Mouse (Mus musculus) embryonic facial prominence, embryonic 12.5 days (tissue): ENCODE measurements around the gene Nosip. TPM values are rescaled to one million over a fixed set of nuclear protein-coding genes. Genes with fewer than 3 reads are reported as not detected.

ENCODE experiments used
- ATAC-seq: fragments of 200-750 bp; cut with Nextera tagmentation; 2 replicates; pipeline ENCODE4 v1.8.0; 2017; ENCODE audit not compliant: insufficient number of reproducible peaks, insufficient read depth, low FRiP score, low TSS enrichment
- H3K27ac ChIP-seq: fragments of 300-500 bp; sonication (generic); 2 replicates; pipeline ENCODE4 v1.5.1; 2016; ENCODE audit warnings: mild to moderate bottlenecking
- H3K27me3 ChIP-seq: fragments of 300-500 bp; sonication (generic); 2 replicates; pipeline ENCODE4 v1.6.1; 2016; ENCODE audit warnings: mild to moderate bottlenecking, moderate library complexity
- H3K36me3 ChIP-seq: fragments of 300-500 bp; sonication (generic); 2 replicates; pipeline ENCODE4 v1.6.1; 2016; ENCODE audit warnings: mild to moderate bottlenecking
- H3K4me1 ChIP-seq: fragments of 300-500 bp; sonication (generic); 2 replicates; pipeline ENCODE4 v1.6.1; 2016
- H3K4me2 ChIP-seq: fragments of 300-500 bp; sonication (generic); replicated peaks from 2 replicates; pipeline ENCODE4 v1.6.1; 2016; ENCODE audit warnings: mild to moderate bottlenecking, moderate library complexity
- H3K4me3 ChIP-seq: fragments of 300-500 bp; sonication (generic); 2 replicates; pipeline ENCODE4 v1.5.1; 2016; ENCODE audit warnings: mild to moderate bottlenecking
- H3K9ac ChIP-seq: fragments of 300-500 bp; sonication (generic); 2 replicates; pipeline ENCODE4 v1.6.1; 2016; ENCODE audit warnings: mild to moderate bottlenecking, moderate library complexity
- H3K9me3 ChIP-seq: fragments of 300-500 bp; sonication (generic); 2 replicates; pipeline ENCODE4 v1.6.1; 2016; ENCODE audit warnings: mild to moderate bottlenecking, moderate library complexity
- WGBS: fragments of 180-500 bp; shearing (Covaris S2); methylation state at CpG from one replicate; pipeline ENCODE4 v1.1.7; 2016; 5-methylcytosine and 5-hydroxymethylcytosine counted together
- polyA plus RNA-seq: library from polyadenylated mRNA; unstranded; fragments of >200 nt; fragmentation: Nextera tagmentation; extraction: Ambion mirVana; gene quantifications from 2 replicates; pipeline ENCODE4 v1.2.1, GENCODE M21; 2016

Nosip gene
- polyA plus RNA-seq, result 63.0 and 64.4 TPM in 2 replicates

DNA sequence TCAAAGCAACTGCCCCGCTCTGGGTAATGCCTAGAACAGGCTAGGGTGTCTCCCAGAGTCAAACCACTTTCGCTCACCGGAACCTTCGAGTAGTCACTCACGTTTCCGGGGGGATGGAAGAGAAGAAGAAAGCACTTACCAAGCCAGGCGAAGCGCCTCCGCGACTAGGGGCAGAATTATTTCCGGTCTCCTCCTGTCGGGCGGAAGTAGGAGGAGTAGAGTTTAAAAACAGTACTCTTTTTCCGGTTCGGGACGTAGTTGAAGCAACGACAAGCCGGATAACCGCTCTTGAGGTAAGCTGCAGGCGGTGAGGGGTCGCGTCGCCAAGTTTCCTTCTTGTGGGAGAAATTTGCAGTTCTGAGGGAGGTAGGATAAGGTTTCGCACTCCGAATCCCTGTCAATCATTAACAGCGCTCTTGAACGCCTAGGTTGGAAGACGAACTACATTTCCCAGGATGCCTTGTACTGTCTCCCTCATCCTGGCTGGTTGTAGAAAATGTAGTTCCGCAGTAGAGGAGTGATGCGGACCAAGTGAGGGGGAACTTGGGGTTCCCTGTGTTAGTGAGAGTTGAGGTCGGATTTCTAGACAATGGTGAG is at the start of gene Nosip, which contains the start of gene Prrg2:
Gene Nosip (plus strand): TSS at position 191 of the 597 bp plus-strand sequence.
Gene Prrg2 (minus strand): TSS at position 439 of the 597 bp plus-strand sequence.
- Histone ChIP-seq H3K4me3 (peak within 1 kb of the TSS; percentile 60), H3K9ac (peak within 1 kb of the TSS; percentile 58), H3K9me3 (no peaks in the 10 kb centered on the region), H3K4me2 (peak within 1 kb of the TSS; percentile 67), H3K36me3 (no peaks in the 10 kb centered on the region), H3K27me3 (no peaks in the 10 kb centered on the region), H3K4me1 (peaks cover 21% of the 10 kb centered on the region), H3K27ac (peak within 1 kb of the TSS; percentile 90)
- WGBS, result under 1% methylated on average over 31 of the region's 31 CpGs
- peak; percentile 80 for ATAC-seq

DNA sequence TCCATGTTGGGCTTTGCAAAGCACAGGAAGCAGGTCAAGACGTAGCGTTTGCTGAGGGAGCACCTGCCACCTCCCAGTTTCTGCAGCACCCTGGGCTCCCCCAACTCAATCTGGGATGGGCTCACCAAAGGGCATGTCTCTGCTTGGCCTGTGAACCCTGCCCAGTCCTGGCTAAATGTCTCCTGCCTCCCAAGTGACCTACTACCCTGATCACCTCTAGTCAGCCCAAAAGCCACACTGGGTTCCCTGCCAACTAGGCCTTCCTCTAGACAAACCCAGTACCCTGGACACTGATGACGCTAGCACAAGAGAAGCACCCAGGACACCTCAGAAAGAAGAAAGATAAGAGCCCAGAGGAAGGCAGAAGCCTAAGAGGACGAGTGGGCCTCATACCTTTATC is 49.4 kb upstream of the Nosip start:
- no peak overlapping the region for H3K27ac ChIP-seq
- no peaks in the 10 kb centered on the region for H3K9me3 ChIP-seq
- H3K9ac ChIP-seq, result no peak overlapping the region
- WGBS, result 76% methylated on average over 4 of the region's 4 CpGs
- H3K36me3 ChIP-seq, result peaks cover 57% of the 10 kb centered on the region
- no peak for ATAC-seq
- H3K4me3 ChIP-seq, result no peak overlapping the region
- H3K4me1 ChIP-seq, result peaks cover 10% of the 10 kb centered on the region
- no peaks in the 10 kb centered on the region for H3K27me3 ChIP-seq
- H3K4me2 ChIP-seq, result no peak overlapping the region

DNA sequence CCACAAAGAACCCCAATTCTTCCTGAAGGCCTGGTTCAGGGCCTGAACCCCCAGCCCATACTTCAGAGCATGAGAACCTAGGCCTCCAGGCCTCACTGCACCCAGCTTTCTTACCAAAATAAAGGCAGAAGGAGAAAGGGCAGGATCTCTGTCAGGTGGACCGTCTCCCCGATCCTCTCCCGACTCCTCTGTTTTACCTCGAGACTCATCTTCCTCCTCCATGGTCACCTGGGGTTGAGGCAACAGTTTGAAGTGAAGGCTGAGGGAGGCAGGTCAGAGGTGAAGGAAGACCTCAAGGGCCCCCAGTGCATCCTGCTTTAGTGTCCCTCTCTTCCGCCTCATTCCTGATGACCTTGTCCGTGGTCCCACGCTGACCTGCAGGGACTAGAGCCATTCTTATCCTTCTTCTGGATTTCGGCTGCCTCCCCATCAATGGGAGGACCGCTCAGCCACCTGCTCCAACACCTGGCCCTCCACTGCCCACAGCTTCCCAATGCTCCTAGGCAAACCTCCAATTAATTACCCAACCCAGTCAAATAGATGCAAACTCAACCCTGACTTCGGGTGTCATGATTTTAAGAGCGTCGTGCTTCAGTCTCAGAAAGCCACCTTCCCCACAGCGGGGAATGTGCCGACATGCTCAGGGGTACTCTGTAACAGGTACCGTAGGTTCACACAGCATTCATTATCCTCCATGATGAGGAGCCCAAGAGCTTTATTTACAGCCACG is 48.7 kb upstream of the Nosip start:
- H3K4me3 ChIP-seq, result no peak overlapping the region
- H3K36me3 ChIP-seq, result peaks cover 50% of the 10 kb centered on the region
- no peak overlapping the region for H3K4me2 ChIP-seq
- WGBS, result 97% methylated on average over 16 of the region's 16 CpGs
- no peaks in the 10 kb centered on the region for H3K27me3 ChIP-seq
- no peaks in the 10 kb centered on the region for H3K9me3 ChIP-seq
- H3K4me1 ChIP-seq, result peaks cover 14% of the 10 kb centered on the region
- ATAC-seq, result no peak
- no peak overlapping the region for H3K27ac ChIP-seq
- H3K9ac ChIP-seq, result no peak overlapping the region

DNA sequence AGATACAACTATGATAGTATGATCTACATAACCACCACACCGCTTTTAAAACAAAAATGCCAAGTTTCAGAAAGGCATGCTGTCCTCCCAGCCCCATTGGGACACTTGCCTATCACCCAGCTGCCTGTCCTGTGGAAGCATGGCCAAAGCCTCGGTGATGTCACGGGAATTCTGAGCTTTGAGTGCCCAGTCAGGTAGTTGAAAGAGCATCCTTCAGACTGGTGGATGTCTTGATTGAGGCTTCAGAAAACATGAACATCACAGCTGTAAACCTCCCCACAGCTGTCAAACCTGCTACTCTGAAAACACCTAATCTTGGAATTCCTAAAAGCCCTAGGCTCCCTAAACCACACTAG is 48.2 kb upstream of the Nosip start:
- Histone ChIP-seq H3K4me3 (no peak overlapping the region), H3K36me3 (peaks cover 45% of the 10 kb centered on the region), H3K9ac (no peak overlapping the region), H3K9me3 (no peaks in the 10 kb centered on the region), H3K27me3 (no peaks in the 10 kb centered on the region), H3K27ac (no peak overlapping the region), H3K4me2 (no peak overlapping the region), H3K4me1 (peaks cover 18% of the 10 kb centered on the region)
- ATAC-seq, result no peak
- 92% methylated on average over 3 of the region's 3 CpGs for WGBS

DNA sequence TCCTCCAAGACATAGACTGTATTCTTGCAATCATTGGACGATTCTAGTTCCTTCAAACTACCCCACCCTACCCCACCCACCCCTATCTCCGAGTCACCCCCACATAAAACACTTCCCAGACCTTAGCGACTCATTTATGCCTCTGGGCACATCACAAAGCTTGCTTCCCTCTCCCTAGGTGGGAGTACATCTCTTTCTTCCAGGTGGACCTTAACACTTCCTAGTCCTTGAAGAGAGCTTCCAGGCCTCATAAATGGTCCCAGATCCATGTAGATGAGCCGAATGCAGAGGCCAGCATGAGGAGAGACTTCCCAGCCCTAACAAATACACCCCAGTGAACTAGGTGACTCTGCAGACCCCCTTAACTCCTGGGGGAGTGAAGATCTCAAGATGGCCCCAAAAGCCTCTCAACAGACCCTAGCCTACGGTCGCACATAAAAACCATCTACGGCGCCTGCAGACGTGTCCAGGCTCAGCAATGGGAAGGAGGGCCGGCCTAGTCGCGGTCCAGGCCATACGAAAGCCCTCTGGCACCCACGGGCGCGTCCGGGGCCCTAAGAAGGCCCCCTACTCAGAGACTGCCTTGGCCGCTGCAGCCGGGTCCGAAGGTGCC is 46.8 kb upstream of the Nosip start:
- H3K4me3 ChIP-seq, result peak overlapping the region; percentile 92
- peak overlapping the region; percentile 74 for H3K4me2 ChIP-seq
- no peak; the same call in 1 of the 2 replicates for ATAC-seq
- 2% methylated on average over 20 of the region's 20 CpGs for WGBS
- H3K9me3 ChIP-seq, result no peaks in the 10 kb centered on the region
- peak overlapping the region; percentile 96 for H3K9ac ChIP-seq
- H3K27me3 ChIP-seq, result peaks cover under 1% of the 10 kb centered on the region; the same call in 1 of the 2 replicates
- peaks cover 22% of the 10 kb centered on the region for H3K4me1 ChIP-seq
- H3K27ac ChIP-seq, result peak overlapping the region; percentile 81
- H3K36me3 ChIP-seq, result peaks cover 31% of the 10 kb centered on the region

DNA sequence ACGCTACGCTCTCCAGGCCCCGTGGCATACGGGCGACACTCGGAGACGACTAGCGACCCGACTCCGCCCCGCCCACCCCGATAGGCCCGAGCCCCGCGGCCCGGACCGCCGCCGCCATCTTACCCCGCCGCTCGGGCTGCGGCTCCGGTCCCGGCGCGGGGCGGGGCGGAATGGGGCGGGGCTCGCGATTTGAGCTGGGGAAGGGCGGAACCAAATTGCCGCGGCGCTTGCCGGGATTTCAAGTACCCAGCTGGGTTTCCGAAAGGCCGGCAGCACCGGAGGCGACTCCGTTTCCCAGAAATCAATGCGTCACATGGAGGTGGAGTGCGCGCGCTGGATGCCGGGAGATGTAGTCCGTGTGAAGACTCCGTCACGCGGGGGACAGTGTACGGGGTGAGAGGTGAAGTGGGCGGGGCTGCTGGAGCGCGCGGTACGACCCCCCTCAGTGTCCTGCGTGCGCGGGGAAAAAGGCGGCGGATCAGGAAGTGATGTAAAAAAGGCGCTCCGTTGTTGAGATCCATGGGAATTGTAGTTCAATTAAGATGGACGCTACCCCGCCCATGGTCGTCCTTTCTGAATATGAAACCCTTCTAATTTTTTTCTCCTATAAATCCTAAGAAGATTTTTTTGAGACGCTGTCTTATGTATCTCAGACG is 46.1 kb upstream of the Nosip start, which contains the start of gene Scaf1:
Gene Scaf1 (minus strand): TSS at position 407 of the 656 bp plus-strand sequence.
- peaks cover 2% of the 10 kb centered on the region; the same call in 1 of the 2 replicates for H3K27me3 ChIP-seq
- H3K4me3 ChIP-seq, result peak within 1 kb of the TSS; percentile 92
- WGBS, result under 1% methylated on average over 69 of the region's 69 CpGs
- peak within 1 kb of the TSS; percentile 96 for H3K9ac ChIP-seq
- peak; percentile 86 for ATAC-seq
- H3K9me3 ChIP-seq, result no peaks in the 10 kb centered on the region
- H3K36me3 ChIP-seq, result peaks cover 26% of the 10 kb centered on the region
- H3K27ac ChIP-seq, result peak within 1 kb of the TSS; percentile 93
- H3K4me1 ChIP-seq, result peaks cover 22% of the 10 kb centered on the region
- peak within 1 kb of the TSS; percentile 74 for H3K4me2 ChIP-seq

DNA sequence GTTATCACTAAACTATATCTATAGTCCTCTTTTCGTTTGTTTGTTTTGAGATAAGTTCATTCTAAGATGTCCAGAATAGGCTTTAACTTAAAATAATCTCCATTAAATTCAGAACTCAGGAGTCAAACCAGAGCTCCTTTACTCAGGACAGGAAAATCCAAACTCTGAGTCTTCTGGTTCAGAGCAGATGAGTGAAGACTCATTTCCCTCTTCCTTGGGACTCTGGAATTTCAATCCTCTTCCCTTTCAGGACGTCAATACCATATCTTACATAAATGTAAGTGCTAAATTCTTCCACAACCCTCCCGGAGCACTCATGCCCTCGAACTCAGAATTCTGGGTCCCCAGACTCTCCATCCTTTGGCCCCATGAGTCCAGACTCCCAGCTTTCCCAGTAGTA is 45.5 kb upstream of the Nosip start:
- Histone ChIP-seq H3K9me3 (no peaks in the 10 kb centered on the region), H3K36me3 (peaks cover 19% of the 10 kb centered on the region), H3K27me3 (peaks cover 2% of the 10 kb centered on the region; the same call in 1 of the 2 replicates), H3K4me2 (peak overlapping the region; percentile 71), H3K4me3 (peak overlapping the region; percentile 92), H3K4me1 (peaks cover 22% of the 10 kb centered on the region), H3K9ac (peak overlapping the region; percentile 20), H3K27ac (peak overlapping the region; percentile 93)
- no peak for ATAC-seq
- 4% methylated on average over 4 of the region's 4 CpGs for WGBS

DNA sequence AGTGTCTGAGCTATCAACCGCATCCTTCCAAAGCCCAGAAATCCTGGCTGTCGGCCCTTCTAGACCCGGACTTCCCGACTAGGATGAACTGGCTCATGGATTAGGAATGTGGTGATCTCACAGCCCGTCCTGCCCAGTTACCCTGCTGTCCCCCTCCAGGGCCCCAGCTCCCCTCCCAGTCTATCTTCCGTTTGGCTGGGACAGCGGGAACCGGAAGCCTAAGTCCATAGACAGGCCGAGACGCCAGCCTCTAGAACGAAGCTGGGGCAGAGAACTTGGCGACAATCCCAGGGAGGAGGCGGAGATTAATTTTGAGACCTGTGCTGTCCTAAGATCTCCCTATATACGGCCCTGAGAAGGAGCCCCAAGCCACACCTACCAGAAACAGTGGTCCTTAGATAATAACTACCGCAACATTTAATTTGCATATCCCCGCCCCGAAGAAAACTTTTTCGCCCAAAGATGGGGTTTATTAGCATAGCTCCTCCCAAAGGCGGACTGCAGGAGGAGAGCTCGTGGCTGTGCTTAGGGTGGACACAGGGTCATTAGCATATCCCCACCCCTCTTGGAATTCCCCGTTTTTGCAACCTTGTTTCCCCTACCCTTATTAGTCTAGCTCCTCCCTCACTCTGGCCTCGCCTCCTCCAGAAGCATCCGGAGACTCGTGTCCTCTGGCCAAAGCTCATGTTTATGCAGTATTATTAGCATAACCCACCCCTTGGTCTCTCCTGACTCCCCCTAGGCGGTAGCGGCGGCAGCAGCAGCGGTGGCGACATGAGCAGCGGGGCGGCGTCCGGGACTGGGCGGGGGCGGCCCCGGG is 44.8 kb upstream of the Nosip start, which contains the start of gene Rras:
Gene Rras (plus strand): TSS at position 720 of the 820 bp plus-strand sequence.
- peak; percentile 92 for ATAC-seq
- Histone ChIP-seq H3K4me1 (peaks cover 22% of the 10 kb centered on the region), H3K4me2 (peak within 1 kb of the TSS; percentile 71), H3K9me3 (no peaks in the 10 kb centered on the region), H3K27me3 (peaks cover 2% of the 10 kb centered on the region; the same call in 1 of the 2 replicates), H3K9ac (peak within 1 kb of the TSS; percentile 58), H3K36me3 (peaks cover 12% of the 10 kb centered on the region), H3K27ac (peak within 1 kb of the TSS; percentile 93), H3K4me3 (peak within 1 kb of the TSS; percentile 92)
- WGBS, result under 1% methylated on average over 36 of the region's 36 CpGs

DNA sequence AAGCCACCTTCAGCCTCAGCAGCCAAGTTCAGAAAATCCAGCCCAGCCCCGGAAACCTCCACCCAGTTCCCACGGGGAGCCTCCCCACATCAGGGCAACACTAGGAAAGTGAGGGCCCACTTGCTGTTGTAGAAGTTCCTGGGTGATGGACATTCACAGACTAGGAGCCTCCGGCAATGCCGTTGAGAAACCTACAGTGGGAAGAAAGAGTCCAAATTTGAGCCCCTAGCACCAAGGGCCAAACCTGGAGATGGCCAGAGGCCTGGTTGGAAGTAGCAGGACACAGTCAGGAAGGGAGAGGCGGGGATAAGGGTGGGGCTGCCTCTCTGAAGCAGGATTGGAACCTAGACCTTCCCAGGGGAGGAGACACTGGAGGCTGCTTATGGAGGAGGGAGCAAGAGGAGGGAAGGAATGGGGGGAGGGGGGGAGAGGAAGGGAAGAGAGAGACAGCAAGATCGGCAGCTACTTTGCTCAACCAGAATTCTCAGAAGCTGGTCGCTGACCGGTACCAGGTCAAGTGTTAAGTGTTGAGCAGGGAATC is 43.1 kb upstream of the Nosip start:
- ATAC-seq, result no peak
- WGBS, result 32% methylated on average over 8 of the region's 8 CpGs
- Histone ChIP-seq H3K27me3 (peaks cover 2% of the 10 kb centered on the region; the same call in 1 of the 2 replicates), H3K4me2 (peak overlapping the region; percentile 71; the same call in 1 of the 2 replicates), H3K9me3 (no peaks in the 10 kb centered on the region), H3K4me1 (peaks cover 22% of the 10 kb centered on the region), H3K9ac (0 out of 2 replicates have a peak overlapping the region, but pooled peaks have one; percentile 15), H3K36me3 (no peaks in the 10 kb centered on the region), H3K27ac (no peak overlapping the region), H3K4me3 (no peak overlapping the region)

DNA sequence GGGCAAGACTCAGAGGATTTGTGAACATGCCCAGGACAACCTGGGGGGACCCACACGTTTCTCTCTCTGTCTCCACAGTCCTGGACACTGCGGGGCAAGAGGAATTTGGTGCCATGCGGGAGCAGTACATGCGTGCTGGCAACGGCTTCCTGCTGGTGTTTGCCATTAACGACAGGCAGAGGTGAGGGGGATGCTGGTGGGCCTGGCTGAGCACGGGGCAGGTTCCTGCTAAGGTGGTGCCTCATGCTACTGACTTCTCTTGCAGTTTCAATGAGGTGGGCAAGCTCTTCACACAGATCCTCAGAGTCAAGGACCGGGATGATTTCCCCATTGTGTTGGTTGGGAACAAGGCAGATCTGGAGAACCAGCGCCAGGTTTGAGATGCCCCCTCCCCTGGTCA is 42.0 kb upstream of the Nosip start:
- H3K27me3 ChIP-seq, result peaks cover 2% of the 10 kb centered on the region; the same call in 1 of the 2 replicates
- H3K36me3 ChIP-seq, result no peaks in the 10 kb centered on the region
- H3K9ac ChIP-seq, result no peak overlapping the region
- no peak overlapping the region for H3K4me2 ChIP-seq
- 72% methylated on average over 9 of the region's 9 CpGs for WGBS
- no peak overlapping the region for H3K27ac ChIP-seq
- no peaks in the 10 kb centered on the region for H3K9me3 ChIP-seq
- H3K4me3 ChIP-seq, result no peak overlapping the region
- no peak for ATAC-seq
- H3K4me1 ChIP-seq, result peaks cover 13% of the 10 kb centered on the region
